Mouse (Mus musculus): ENCODE measurements around the gene Sys1.
A peak's percentile ranks its signal among the peaks of the same experiment; 100 is the strongest.

The Sys1 gene

GRCm38 (mm10) chr2:164453887-164454500, 2.8 kb upstream of the Sys1 start:
- DNase-seq (ENCODE audit: low spot score): no peak

- DNase-seq (ENCODE audit: low spot score): peak; percentile 72
Measured at GRCm38 (mm10) chr2:164454846-164455245, 1.9 kb upstream of the Sys1 start.

- DNase-seq (ENCODE audit: low spot score): no peak
Measured at GRCm38 (mm10) chr2:164455421-164456190, 1.2 kb upstream of the Sys1 start.

- no peak for DNase-seq (ENCODE audit: low spot score)
Measured at GRCm38 (mm10) chr2:164456413-164456812, 351 bp upstream of the Sys1 start.

- DNase-seq (ENCODE audit: low spot score): no peak
Measured at GRCm38 (mm10) chr2:164457942-164458341, 1.2 kb downstream of the Sys1 start.

GRCm38 (mm10) chr2:164458535-164458934, 1.8 kb downstream of the Sys1 start:
- DNase-seq (ENCODE audit: low spot score): no peak

- peak; percentile 88 for DNase-seq (ENCODE audit: low spot score)
Measured at GRCm38 (mm10) chr2:164460745-164461551, 4.2 kb downstream of the Sys1 start, which contains the start of gene Gm20458. Gene Gm20458 (plus strand): TSS chr2:164460967.

- DNase-seq (ENCODE audit: low spot score): no peak
Measured at GRCm38 (mm10) chr2:164465161-164465560, 8.4 kb downstream of the Sys1 start.

- no peak for DNase-seq (ENCODE audit: low spot score)
Measured at GRCm38 (mm10) chr2:164466787-164467186, 10.0 kb downstream of the Sys1 start.

GRCm38 (mm10) chr2:164470254-164470653, 13.5 kb downstream of the Sys1 start:
- peak; percentile 50 for DNase-seq (ENCODE audit: low spot score)

- DNase-seq (ENCODE audit: low spot score): no peak
Measured at GRCm38 (mm10) chr2:164473624-164474023, 16.9 kb downstream of the Sys1 start, which contains the start of gene Trp53tg5. Gene Trp53tg5 (minus strand): TSS chr2:164473724.

- DNase-seq (ENCODE audit: low spot score): peak; percentile 45
Measured at GRCm38 (mm10) chr2:164485681-164486257, 29.0 kb downstream of the Sys1 start, which contains the start of gene Dbndd2. Gene Dbndd2 (plus strand): TSS chr2:164486106.

- peak; percentile 43 for DNase-seq (ENCODE audit: low spot score)
Measured at GRCm38 (mm10) chr2:164486258-164487114, 29.7 kb downstream of the Sys1 start.

GRCm38 (mm10) chr2:164487115-164487527, 30.4 kb downstream of the Sys1 start:
- no peak for DNase-seq (ENCODE audit: low spot score)

GRCm38 (mm10) chr2:164487812-164488211, 31.0 kb downstream of the Sys1 start:
- no peak for DNase-seq (ENCODE audit: low spot score)

- DNase-seq (ENCODE audit: low spot score): no peak
Measured at GRCm38 (mm10) chr2:164494126-164494525, 37.4 kb downstream of the Sys1 start.

GRCm38 (mm10) chr2:164496331-164496730, 39.6 kb downstream of the Sys1 start:
- no peak for DNase-seq (ENCODE audit: low spot score)

GRCm38 (mm10) chr2:164496847-164497690, 40.3 kb downstream of the Sys1 start, which contains the start of gene Pigt:
Gene Pigt (plus strand): TSS chr2:164497520.
- peak; percentile 78 for DNase-seq (ENCODE audit: low spot score)

- no peak for DNase-seq (ENCODE audit: low spot score)
Measured at GRCm38 (mm10) chr2:164497691-164498268, 41.0 kb downstream of the Sys1 start.

GRCm38 (mm10) chr2:164499317-164499716, 42.6 kb downstream of the Sys1 start:
- no peak for DNase-seq (ENCODE audit: low spot score)
